Mouse (Mus musculus): ENCODE measurements at regions not wholly inside any gene's neighbourhood (a gene's known extent, or its start where the extent isn't known, plus 50 kb on each side); places are given as distances from the start of the nearest gene placed in this dataset.
A peak's percentile ranks its signal among the peaks of the same experiment; 100 is the strongest.

DNA sequence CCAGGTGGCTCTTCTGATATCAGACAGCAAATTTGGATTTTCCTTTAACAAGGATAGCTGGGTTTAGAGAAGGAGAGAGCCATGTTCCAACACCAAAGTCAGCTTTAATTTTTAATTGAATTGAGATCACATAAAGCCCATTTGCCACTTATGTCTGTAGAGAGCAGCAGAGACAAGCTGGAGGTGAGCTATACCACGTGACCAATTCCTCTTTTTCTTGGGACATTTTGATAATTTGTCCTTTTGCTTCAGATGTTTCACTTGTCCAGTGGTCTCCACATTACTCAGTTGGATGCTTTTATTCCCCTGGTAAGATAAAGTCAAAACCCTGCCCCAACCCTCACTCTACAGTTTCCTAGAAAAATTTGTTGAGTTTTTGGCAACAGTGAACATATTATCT lies 248.6 kb upstream of the Ndst4 start:
- DNase-seq (ENCODE audit: low read depth, low spot score): no peak

GRCm38 (mm10) chr3:125159763-125160162 lies 244.1 kb upstream of the Ndst4 start:
- no peak for DNase-seq (ENCODE audit: low read depth, low spot score)

GRCm38 (mm10) chr3:125190571-125190970 lies 213.3 kb upstream of the Ndst4 start:
- no peak for DNase-seq (ENCODE audit: low read depth, low spot score)

GRCm38 (mm10) chr3:125220913-125221312 lies 183.0 kb upstream of the Ndst4 start:
- no peak for DNase-seq (ENCODE audit: low read depth, low spot score)

DNA sequence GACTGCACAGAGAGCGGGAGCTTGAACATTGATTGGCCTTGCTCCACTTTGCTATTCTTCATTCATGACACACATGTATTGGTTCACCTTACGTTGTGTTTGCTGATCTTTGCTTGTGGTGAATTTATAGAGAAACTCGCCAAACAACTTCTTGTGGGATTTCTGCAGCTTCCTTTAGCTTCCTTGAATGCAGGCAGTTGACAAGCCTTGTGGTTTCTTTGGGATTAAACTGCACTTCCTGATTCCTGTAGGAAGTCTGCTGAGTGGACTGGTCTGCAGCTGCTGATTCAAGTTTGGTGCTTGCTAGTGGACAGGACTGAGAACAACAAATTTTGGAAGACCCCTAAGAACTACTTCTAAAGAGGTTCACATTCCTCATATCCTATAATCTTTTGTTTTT lies 152.8 kb upstream of the Ndst4 start:
- no peak for DNase-seq (ENCODE audit: low read depth, low spot score)

DNA sequence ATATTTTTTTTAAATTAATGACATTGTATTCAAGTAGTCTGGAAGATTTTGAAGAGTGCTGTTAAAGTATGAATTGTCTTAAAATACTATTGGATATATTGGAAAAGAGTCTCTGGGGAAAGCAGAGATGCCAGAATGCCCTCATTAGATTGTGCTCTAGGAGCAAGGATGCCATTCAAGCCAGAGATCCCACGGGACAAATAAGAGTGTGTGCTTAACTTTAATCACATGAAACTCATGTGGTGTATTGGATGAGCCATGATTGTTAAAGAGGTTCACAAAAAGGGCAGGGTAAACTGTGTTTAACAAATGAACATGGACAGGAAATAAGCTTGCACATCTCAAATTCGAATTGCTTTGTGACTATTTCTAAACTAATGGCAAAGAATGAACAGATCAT lies 143.0 kb upstream of the Ndst4 start:
- no peak for DNase-seq (ENCODE audit: low read depth, low spot score)

DNA sequence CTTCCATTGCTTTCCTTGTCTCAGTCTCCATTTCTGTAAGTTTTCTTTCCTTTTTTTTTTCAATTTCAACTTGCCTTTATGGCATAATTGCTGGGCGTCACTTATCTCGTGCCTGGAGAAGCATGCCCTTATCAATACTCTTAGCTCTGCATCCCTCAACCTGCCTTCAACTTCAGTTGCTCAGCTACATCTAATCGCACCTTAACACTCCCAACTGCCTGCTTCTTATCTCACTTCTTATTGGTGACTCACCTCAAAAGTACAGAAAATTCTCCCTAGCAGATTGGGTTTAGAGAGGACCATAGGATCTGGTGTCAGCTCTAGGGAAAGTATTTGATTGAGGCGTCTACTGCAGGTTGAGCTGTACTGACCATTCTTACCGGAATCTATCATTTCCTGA lies 133.2 kb upstream of the Ndst4 start:
- DNase-seq (ENCODE audit: low read depth, low spot score): no peak

DNA sequence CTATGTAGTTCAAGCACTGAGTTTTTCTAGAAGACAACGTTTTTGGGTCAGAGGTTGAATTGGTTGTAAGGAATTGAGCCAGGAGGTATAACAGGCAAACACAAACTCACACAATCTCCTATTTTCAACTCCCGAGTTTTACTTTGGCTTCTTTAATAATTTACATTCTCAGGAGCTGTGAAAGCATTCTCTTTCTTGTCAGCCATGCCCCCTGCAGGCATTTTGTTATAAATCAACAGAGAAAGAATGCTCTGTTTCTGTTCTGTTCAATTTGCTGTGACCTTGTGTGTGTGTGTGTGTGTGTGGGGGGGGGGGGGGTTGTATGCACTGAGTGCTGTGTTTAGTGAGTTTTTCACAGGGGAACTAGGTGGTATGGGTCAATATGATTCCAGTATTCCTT lies 132.7 kb upstream of the Ndst4 start:
- peak; percentile 2 for DNase-seq (ENCODE audit: low read depth, low spot score)

DNA sequence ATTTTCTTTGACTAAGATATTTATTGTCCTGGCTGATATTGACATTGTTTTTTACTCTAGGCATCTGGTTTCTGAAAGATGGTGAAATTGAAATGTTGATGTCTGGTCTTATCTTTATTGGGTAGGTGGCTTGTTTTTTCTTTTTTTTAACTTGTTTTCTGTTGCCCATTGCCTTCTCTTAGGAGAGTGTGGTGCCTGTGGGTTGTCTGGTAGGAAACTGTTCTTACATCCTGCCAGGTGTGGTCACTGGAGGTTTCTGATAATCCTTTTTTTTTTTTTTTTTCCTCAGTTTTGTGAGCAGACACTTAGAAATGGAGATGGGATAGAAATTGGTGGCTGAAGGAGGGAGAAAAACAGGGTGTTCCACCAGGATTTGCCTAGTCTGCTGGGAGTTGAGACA lies 125.3 kb upstream of the Ndst4 start:
- no peak for DNase-seq (ENCODE audit: low read depth, low spot score)

DNA sequence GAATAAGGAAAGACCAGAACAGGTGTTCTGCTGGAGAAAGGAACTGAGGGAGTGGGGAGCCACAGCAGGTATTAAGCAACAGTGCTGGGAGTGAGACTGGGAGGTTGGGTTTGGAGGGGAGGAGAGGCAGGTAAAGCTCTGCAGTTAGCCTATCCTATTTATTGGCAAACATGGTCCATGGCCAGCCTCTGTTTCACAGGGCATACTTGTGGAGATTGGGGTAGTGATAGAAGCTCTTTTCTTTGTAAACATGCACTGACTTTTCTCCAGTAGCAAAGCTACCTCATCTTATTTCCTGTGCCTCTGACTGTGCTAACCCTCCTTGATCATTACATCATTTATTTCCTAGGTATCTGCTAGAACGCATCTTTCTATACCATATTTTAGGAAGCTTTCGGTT lies 124.9 kb upstream of the Ndst4 start:
- DNase-seq (ENCODE audit: low read depth, low spot score): no peak

GRCm38 (mm10) chr3:125279610-125280009 lies 124.3 kb upstream of the Ndst4 start:
- no peak for DNase-seq (ENCODE audit: low read depth, low spot score)

DNA sequence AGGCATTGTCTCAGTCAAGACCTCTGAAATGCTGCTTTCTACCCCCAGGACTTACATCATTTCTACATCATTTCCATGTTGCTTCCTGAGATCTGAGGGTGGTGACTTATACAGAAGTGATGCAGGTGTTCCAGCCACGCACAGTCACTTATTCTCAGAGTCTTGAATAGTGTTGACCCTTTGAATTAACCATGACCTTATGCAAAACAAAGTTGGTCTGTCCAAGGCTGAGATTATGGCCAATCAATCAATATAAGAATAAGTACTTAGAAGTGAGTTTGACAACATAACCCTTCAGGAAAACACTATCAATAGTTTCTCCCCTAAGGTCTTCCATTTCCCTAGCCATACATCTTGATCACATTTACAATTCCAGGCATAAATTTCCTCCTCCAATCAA lies 115.3 kb upstream of the Ndst4 start:
- DNase-seq (ENCODE audit: low read depth, low spot score): no peak

DNA sequence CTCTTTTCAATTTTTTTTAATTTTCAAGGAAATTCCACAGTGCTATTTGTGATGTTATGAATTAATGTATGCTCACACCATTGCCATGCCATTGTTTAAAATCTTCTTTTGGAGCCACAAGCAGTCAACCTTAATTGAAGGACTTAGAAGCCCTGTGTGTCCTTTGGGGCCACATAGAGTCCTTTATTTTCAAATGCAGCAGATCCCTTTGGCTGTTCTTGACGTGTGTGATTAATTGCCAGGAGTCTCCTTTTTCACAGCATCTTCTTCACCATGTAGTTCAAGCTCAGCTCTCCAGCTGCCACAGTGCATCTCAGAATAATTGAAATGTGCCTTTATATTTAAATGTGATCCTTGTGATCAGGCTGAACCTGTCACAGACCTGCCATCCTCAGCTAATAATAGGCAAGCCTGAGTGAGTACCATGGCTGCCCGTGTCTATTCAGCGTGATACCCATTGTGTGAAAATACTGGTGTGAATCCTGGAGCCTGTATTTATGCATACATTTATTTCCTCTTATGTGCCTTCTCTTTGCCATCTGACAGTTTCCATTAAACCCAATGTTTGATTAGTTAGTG lies 114.4 kb upstream of the Ndst4 start:
- DNase-seq (ENCODE audit: low read depth, low spot score): no peak

- no peak for DNase-seq (ENCODE audit: low read depth, low spot score)
Measured at GRCm38 (mm10) chr3:125306675-125307074, 97.2 kb upstream of the Ndst4 start.

- no peak for DNase-seq (ENCODE audit: low read depth, low spot score)
Measured at GRCm38 (mm10) chr3:125327079-125327478, 76.8 kb upstream of the Ndst4 start.

GRCm38 (mm10) chr3:125337423-125337822 lies 66.5 kb upstream of the Ndst4 start:
- no peak for DNase-seq (ENCODE audit: low read depth, low spot score)

DNA sequence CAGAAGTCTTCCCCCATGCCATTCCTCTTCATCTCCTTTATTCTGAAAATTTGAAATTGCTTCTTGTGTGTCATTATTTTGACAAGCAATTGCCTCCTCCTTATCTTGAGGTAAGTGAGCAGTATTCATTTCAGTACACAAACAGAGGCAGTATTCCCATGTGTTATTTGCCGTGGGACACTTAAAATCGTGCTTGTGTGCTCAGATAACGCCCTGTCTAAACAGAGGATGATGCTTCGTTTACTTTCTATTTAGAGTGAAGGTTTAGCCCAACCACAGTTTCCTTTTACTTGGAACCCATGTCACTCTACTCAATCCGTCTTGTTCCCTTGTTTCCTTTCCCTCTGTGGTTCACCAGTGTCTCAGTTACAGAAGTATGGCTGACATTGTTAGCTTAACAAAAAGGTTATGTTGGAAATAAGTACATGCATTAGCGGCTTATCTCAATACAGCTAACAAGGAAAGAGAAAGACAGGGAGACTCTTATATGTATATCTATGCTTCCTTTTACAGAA lies 65.6 kb upstream of the Ndst4 start:
- DNase-seq (ENCODE audit: low read depth, low spot score): no peak

All from brain, adult 2 months (tissue).